Mouse (Mus musculus) CH12.LX (cell line): ENCODE measurements around the gene Slc25a19.

Experiments
- CHD2 ChIP-seq: IDR thresholded peaks from 2 replicates; pipeline ENCODE4 v1.6.1; 2011; ENCODE audit warnings: low read length, improper control_type of control experiment
- CTCF ChIP-seq, 2 experiments: IDR thresholded peaks in 1 of 2; conservative IDR thresholded peaks in 1 of 2; 2 replicates each; pipeline ENCODE4 v1.5.1; 2011 to 2012; ENCODE audit warnings: low read depth in 2 of 2, low read length in 2 of 2, improper control_type of control experiment in 1 of 2, inconsistent platforms in 1 of 2, mild to moderate bottlenecking in 1 of 2, moderate library complexity in 1 of 2
- MAZ ChIP-seq: IDR thresholded peaks from 2 replicates; pipeline ENCODE4 v1.6.1; 2012; ENCODE audit warnings: low read depth, mild to moderate bottlenecking, inconsistent platforms, low read length, improper control_type of control experiment, moderate library complexity
- POLR2AphosphoS2 ChIP-seq: IDR thresholded peaks from 2 replicates; pipeline ENCODE4 v1.6.1; 2011; ENCODE audit warnings: low read depth, low read length, improper control_type of control experiment

DNA sequence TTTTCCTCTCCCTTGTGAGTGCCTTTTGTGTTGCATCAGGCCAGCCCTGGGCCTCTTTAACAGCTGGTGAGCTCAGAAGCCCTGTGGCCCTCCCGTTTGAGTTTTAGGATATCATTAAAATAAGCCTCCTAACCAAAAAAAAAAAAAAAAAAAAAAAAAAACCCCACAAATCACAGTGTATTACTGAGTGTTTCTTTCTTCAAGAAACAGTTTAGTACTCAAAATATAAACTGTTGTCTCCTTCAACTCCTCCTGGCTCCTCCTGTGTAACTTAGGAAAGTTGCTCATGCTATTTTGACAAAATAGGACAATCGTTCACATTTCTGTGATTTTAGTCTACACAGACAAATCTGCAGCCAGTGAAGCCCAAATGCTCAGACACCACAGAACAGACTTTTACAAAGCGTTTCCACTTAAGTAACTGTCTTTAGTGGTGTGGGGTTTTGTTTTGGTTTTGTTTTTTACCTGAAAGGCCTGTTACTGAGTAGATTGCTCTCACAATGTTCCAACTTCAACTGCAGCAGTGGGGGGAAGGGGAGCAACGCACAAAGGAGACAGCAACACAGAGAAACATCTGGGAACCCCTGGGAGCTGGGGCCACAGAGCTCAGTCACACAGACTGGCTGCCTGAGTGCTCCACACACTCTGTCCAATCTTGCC is 35.7 kb upstream of the Slc25a19 start:
- TF ChIP-seq CHD2 (no peak), POLR2AphosphoS2 (no peak), CTCF (conservative IDR thresholded peaks at IDR 0.05 in 1 of 2, IDR thresholded peaks at IDR 0.05 in 1 of 2; ENCODE audit: low read depth in 2 of 2, low read length in 2 of 2) (no peak), MAZ (no peak)
